In the genomic region with DNA sequence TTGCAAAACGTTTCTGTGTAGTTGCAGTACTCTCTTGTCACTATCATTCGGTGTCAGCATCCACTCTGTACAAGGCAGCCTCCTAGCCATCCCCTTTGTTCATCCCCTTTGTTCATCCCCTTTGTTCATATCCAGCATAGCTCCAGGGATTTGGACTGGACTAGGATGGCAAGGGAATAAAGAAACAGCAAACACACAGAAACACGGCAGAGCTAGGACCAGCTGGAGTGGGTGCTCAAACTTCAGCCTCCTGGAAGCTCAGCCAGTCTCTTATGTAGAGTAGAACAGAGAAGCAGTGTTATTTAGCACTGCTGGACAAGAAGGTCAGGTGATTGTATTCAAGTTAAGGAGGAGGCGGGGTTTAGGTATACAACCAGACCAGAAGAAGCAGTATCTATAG, we compare ENCODE assay signal across 16 mouse cellular contexts.
"Had no signal": no experiment of that assay in that cellular context is flagged by ENCODE, and none has a peak within 500 bp of the region (broad histone marks: within the 10 kb centered on the region; RNA-seq: fewer than 3 reads in every experiment).

No protein-coding gene starts in this region.

- H3K9ac ChIP-seq: liver, embryonic 15.5 days; liver, postnatal 0 days; lung, embryonic 15.5 days; midbrain, embryonic 12.5 days; midbrain, embryonic 15.5 days; neural tube, embryonic 12.5 days had no signal

- H3K4me3 ChIP-seq: liver, embryonic 15.5 days; lung, embryonic 15.5 days; megakaryocyte, embryonic 14.5 days; midbrain, embryonic 12.5 days; midbrain, embryonic 15.5 days; neural tube, embryonic 12.5 days had no signal

- H3K4me1 ChIP-seq: liver, embryonic 15.5 days; lung, embryonic 15.5 days; megakaryocyte, embryonic 14.5 days; neural tube, embryonic 12.5 days had no signal

- H3K9me3 ChIP-seq: liver, embryonic 15.5 days; lung, embryonic 15.5 days; midbrain, embryonic 12.5 days; midbrain, embryonic 15.5 days; neural tube, embryonic 12.5 days had no signal

- ATAC-seq: liver, postnatal 0 days; lung, postnatal 0 days; midbrain, embryonic 15.5 days had no signal

- H3K27me3 ChIP-seq: liver, embryonic 15.5 days; lung, embryonic 15.5 days; megakaryocyte, embryonic 14.5 days; midbrain, embryonic 12.5 days; midbrain, embryonic 15.5 days; neural tube, embryonic 12.5 days had no signal

- DNase-seq: liver, postnatal 0 days; lung, adult 2 months; lung, postnatal 14 days; lung, postnatal 36 days; right cerebral cortex, postnatal 14 days; thymus, adult 18-20 months; thymus, postnatal 14 days; thymus, postnatal 36 days had no signal

- H3K27ac ChIP-seq: liver, embryonic 15.5 days; lung, embryonic 15.5 days; macrophage; midbrain, embryonic 12.5 days; midbrain, embryonic 15.5 days; neural tube, embryonic 12.5 days had no signal

- H3K36me3 ChIP-seq: liver, embryonic 15.5 days; lung, embryonic 15.5 days; midbrain, embryonic 12.5 days; midbrain, embryonic 15.5 days; neural tube, embryonic 12.5 days had no signal

- H3K4me2 ChIP-seq: liver, embryonic 15.5 days; lung, embryonic 15.5 days; midbrain, embryonic 12.5 days; midbrain, embryonic 15.5 days; neural tube, embryonic 12.5 days had no signal
